Mouse (Mus musculus): ENCODE data around the gene Zfand6.

Zfand6 gene

GRCm38 (mm10) chr7:84689251-84690100 is at the start of gene Zfand6:
TSS of gene Zfand6 (minus strand) at chr7:84689959.
- in situ Hi-C loops (cut with MboI) = loop anchor here (25.0 kb wide), 1 partner anchor 552 kb away; no protein-coding TSS in a partner anchor

- in situ Hi-C loops (cut with MboI) = no loop called here
Measured at GRCm38 (mm10) chr7:84736803-84737202, 47.0 kb upstream of the Zfand6 start.

GRCm38 (mm10) chr7:84733038-84733437 is 43.3 kb upstream of the Zfand6 start:
- in situ Hi-C loops (cut with MboI) = no loop called here

- in situ Hi-C loops (cut with MboI) = no loop called here
Measured at GRCm38 (mm10) chr7:84732052-84732451, 42.3 kb upstream of the Zfand6 start.

GRCm38 (mm10) chr7:84731076-84731475 is 41.3 kb upstream of the Zfand6 start:
- in situ Hi-C loops (cut with MboI) = no loop called here

GRCm38 (mm10) chr7:84722804-84723459 is 33.2 kb upstream of the Zfand6 start:
- in situ Hi-C loops (cut with MboI) = no loop called here

GRCm38 (mm10) chr7:84710287-84710958 is 20.7 kb upstream of the Zfand6 start:
- in situ Hi-C loops (cut with MboI) = no loop called here

- in situ Hi-C loops (cut with MboI) = no loop called here
Measured at GRCm38 (mm10) chr7:84706877-84707276, 17.1 kb upstream of the Zfand6 start.

- in situ Hi-C loops (cut with MboI) = loop anchor here (25.0 kb wide), 1 partner anchor 553 kb away; no protein-coding TSS in a partner anchor
Measured at GRCm38 (mm10) chr7:84690101-84690509, 346 bp upstream of the Zfand6 start.

GRCm38 (mm10) chr7:84687653-84688580 is 1.8 kb downstream of the Zfand6 start:
- in situ Hi-C loops (cut with MboI) = loop anchor here (25.0 kb wide), 1 partner anchor 551 kb away; no protein-coding TSS in a partner anchor

GRCm38 (mm10) chr7:84686380-84686779 is 3.4 kb downstream of the Zfand6 start:
- in situ Hi-C loops (cut with MboI) = loop anchor here (25.0 kb wide), 1 partner anchor 549 kb away; no protein-coding TSS in a partner anchor

- in situ Hi-C loops (cut with MboI) = loop anchor here (25.0 kb wide), 1 partner anchor 547 kb away; no protein-coding TSS in a partner anchor
Measured at GRCm38 (mm10) chr7:84684675-84685074, 5.1 kb downstream of the Zfand6 start.

GRCm38 (mm10) chr7:84681558-84681957 is 8.2 kb downstream of the Zfand6 start:
- in situ Hi-C loops (cut with MboI) = loop anchor here (25.0 kb wide), 1 partner anchor 544 kb away; no protein-coding TSS in a partner anchor

GRCm38 (mm10) chr7:84680931-84681330 is 8.8 kb downstream of the Zfand6 start:
- in situ Hi-C loops (cut with MboI) = loop anchor here (25.0 kb wide), 1 partner anchor 544 kb away; no protein-coding TSS in a partner anchor

- in situ Hi-C loops (cut with MboI) = loop anchor here (25.0 kb wide), 1 partner anchor 543 kb away; no protein-coding TSS in a partner anchor
Measured at GRCm38 (mm10) chr7:84680092-84680491, 9.7 kb downstream of the Zfand6 start.

GRCm38 (mm10) chr7:84679264-84679663 is 10.5 kb downstream of the Zfand6 start:
- in situ Hi-C loops (cut with MboI) = loop anchor here (25.0 kb wide), 1 partner anchor 542 kb away; no protein-coding TSS in a partner anchor

- in situ Hi-C loops (cut with MboI) = no loop called here
Measured at GRCm38 (mm10) chr7:84673103-84673502, 16.7 kb downstream of the Zfand6 start.

- in situ Hi-C loops (cut with MboI) = no loop called here
Measured at GRCm38 (mm10) chr7:84669554-84670152, 20.1 kb downstream of the Zfand6 start.

- in situ Hi-C loops (cut with MboI) = no loop called here
Measured at GRCm38 (mm10) chr7:84667946-84668345, 21.8 kb downstream of the Zfand6 start.

GRCm38 (mm10) chr7:84652740-84653139 is 37.0 kb downstream of the Zfand6 start:
- in situ Hi-C loops (cut with MboI) = no loop called here
